Mouse (Mus musculus): ENCODE measurements around the gene Adcy9.
"Not testable (repeated sequence)": the region's sequence is repeated elsewhere in the genome, so short reads cannot be mapped to it uniquely, and the experiment has no call there.

Adcy9 gene

GRCm38 (mm10) chr16:4272254-4272653 is 148.0 kb downstream of the Adcy9 start:
- no peak for DNase-seq (ENCODE audit: low spot score in 2 of 2)

GRCm38 (mm10) chr16:4270911-4271310 is 149.4 kb downstream of the Adcy9 start:
- no peak for DNase-seq (ENCODE audit: low spot score in 2 of 2)

GRCm38 (mm10) chr16:4267857-4268666 is 152.2 kb downstream of the Adcy9 start:
- peak in 1 of 2 experiments; percentile 71 for DNase-seq (ENCODE audit: low spot score in 2 of 2)

GRCm38 (mm10) chr16:4267453-4267852 is 152.8 kb downstream of the Adcy9 start:
- no peak for DNase-seq (ENCODE audit: low spot score in 2 of 2)

GRCm38 (mm10) chr16:4265351-4265750 is 154.9 kb downstream of the Adcy9 start:
- DNase-seq (ENCODE audit: low spot score in 2 of 2), result no peak

- no peak for DNase-seq (ENCODE audit: low spot score in 2 of 2)
Measured at GRCm38 (mm10) chr16:4263486-4263885, 156.8 kb downstream of the Adcy9 start.

GRCm38 (mm10) chr16:4257546-4257945 is 162.8 kb downstream of the Adcy9 start:
- DNase-seq (ENCODE audit: low spot score in 2 of 2), result no peak

- no peak for DNase-seq (ENCODE audit: low spot score in 2 of 2)
Measured at GRCm38 (mm10) chr16:4248791-4249190, 171.5 kb downstream of the Adcy9 start.

- DNase-seq (ENCODE audit: low spot score in 2 of 2), result not testable (repeated sequence)
Measured at GRCm38 (mm10) chr16:4245241-4245640, 175.1 kb downstream of the Adcy9 start.
